Mouse (Mus musculus): Measurements from ENCODE around the gene Slit1.

- TF ChIP-seq POLR2A (IDR thresholded peaks at IDR 0.05; ENCODE audit: borderline replicate concordance, extremely low read depth, insufficient read depth, insufficient read length, poor library complexity, severe bottlenecking) (no peak), CTCF (IDR thresholded peaks at IDR 0.05; ENCODE audit: borderline replicate concordance, extremely low read depth, insufficient read depth, insufficient read length) (no peak)
These were observed 125.3 kb downstream of the Slit1 start for GRCm38 (mm10) chr19:41618153-41618657.
